Mouse (Mus musculus) stomach, postnatal 0 days (tissue): ENCODE measurements at regions not wholly inside any gene's neighbourhood (a gene's known extent, or its start where the extent isn't known, plus 50 kb on each side); places are given as distances from the start of the nearest gene placed in this dataset.

Experiments used
- CTCF ChIP-seq: IDR thresholded peaks from 2 replicates; pipeline ENCODE4 v1.5.1; 2016; ENCODE audit warnings: antibody characterized with exemption, low read depth, mild to moderate bottlenecking, moderate library complexity
- EP300 ChIP-seq: optimal IDR thresholded peaks from 2 replicates; pipeline ENCODE3; 2016; ENCODE audit warnings: antibody characterized with exemption

GRCm38 (mm10) chr14:72142883-72143487 lies 348.7 kb downstream of the Gm9195 start:
- TF ChIP-seq CTCF: no peak
- no peak for TF ChIP-seq EP300
